Mouse (Mus musculus) thymus, adult 2 months (tissue): ENCODE data around the gene Tmem81.

Source experiments
- CTCF ChIP-seq: fragments of 200-500 bp; IDR thresholded peaks from 2 replicates; pipeline ENCODE4 v1.5.1; 2012; ENCODE audit warnings: mild to moderate bottlenecking, control low read depth, low read length, moderate library complexity, borderline replicate concordance; ENCODE audit not compliant: control insufficient read depth, poor library complexity, insufficient read depth; ENCODE audit errors: extremely low read depth
- POLR2A ChIP-seq: fragments of 200-500 bp; IDR thresholded peaks from 2 replicates; pipeline ENCODE4 v1.6.1; 2012; ENCODE audit warnings: mild to moderate bottlenecking, low read length, control low read depth, moderate library complexity; ENCODE audit not compliant: control insufficient read depth, poor library complexity, insufficient read depth; ENCODE audit errors: extremely low read depth

- TF ChIP-seq CTCF: no peak
- TF ChIP-seq POLR2A: no peak
Measured at GRCm38 (mm10) chr1:132557901-132558631, 52.0 kb downstream of the Tmem81 start.
